Mouse (Mus musculus): Measurements from ENCODE around the gene Polk. TPM values are rescaled to one million over a fixed set of nuclear protein-coding genes. Genes with fewer than 3 reads are reported as not detected.

Polk gene
- polyA plus RNA-seq, 1 experiment from 2014 or later, result 6.7 TPM

DNA sequence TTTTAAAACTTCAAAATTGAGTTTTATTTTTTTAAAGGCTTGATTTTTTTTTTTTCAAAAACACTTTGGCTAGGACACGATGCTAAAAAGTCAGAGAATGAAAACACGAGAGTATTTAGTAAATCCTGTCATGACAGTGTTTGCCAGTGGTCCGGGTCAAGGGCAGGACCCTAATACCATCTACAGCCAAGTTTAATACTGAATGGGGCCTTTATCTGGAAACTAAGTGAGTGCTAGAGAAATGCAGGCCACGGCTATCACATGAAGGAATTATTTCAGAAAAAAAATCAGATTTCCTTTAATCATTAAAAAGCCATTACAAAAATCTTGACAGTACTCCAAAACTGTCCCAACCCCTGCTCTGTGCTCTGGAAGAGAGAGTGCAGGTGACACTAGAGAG, 36.7 kb downstream of the Polk start:
- no peak for ATAC-seq (ENCODE audit: low FRiP score, low TSS enrichment)

DNA sequence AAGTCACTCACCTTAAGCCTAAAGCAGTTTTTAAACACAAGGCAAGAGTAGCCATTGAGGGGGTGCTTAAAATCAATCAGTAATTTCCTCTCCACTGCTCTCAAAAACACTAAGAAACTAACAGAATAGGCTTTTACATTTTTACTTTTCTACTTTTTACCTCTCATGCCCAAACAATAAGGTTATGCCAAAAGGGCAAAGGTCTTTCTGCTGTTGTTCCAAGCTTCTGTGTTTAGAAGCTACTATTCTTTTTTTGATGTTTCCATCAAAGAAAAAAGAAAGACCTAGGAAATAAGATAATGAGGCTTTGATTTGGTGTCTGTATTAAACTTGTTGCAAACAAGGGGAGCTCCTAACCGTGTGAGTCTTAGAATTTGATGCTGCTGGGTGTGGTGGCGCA, 42.5 kb downstream of the Polk start:
- Histone ChIP-seq H3K4me3 (replicated peaks; ENCODE audit: low read depth, low read length) (no peak overlapping the region), H3K27me3 (ENCODE audit: control insufficient read depth, insufficient read depth, low read length) (no peaks in the 10 kb centered on the region), H3K4me1 (ENCODE audit: control insufficient read depth, insufficient read depth, low read length) (no peaks in the 10 kb centered on the region), H3K36me3 (ENCODE audit: control insufficient read depth, insufficient read depth, low read length) (no peaks in the 10 kb centered on the region), H3K4me2 (ENCODE audit: low read length) (no peak overlapping the region), H3K27ac (replicated peaks; ENCODE audit: low read depth, low read length) (no peak overlapping the region), H3K9ac (replicated peaks; ENCODE audit: low read length) (no peak overlapping the region), H3K9me3 (ENCODE audit: control insufficient read depth, low read length) (no peaks in the 10 kb centered on the region)
- DNase-seq (no peak), ATAC-seq (ENCODE audit: low FRiP score, low TSS enrichment) (no peak)
- 75% methylated on average over 2 of the region's 2 CpGs for WGBS

More for the DNA sequence above, 36.7 kb downstream of the Polk start:
- DNase-seq, result no peak
- H3K4me3 ChIP-seq (replicated peaks; ENCODE audit: low read depth, low read length), result no peak overlapping the region
- no peaks in the 10 kb centered on the region for H3K9me3 ChIP-seq (ENCODE audit: control insufficient read depth, low read length)
- H3K27me3 ChIP-seq (ENCODE audit: control insufficient read depth, insufficient read depth, low read length), result no peaks in the 10 kb centered on the region
- no peak overlapping the region for H3K4me2 ChIP-seq (ENCODE audit: low read length)
- no peak overlapping the region for H3K9ac ChIP-seq (replicated peaks; ENCODE audit: low read length)
- 81% methylated on average over 4 of the region's 4 CpGs for WGBS
- no peaks in the 10 kb centered on the region for H3K4me1 ChIP-seq (ENCODE audit: control insufficient read depth, insufficient read depth, low read length)
- H3K27ac ChIP-seq (replicated peaks; ENCODE audit: low read depth, low read length), result no peak overlapping the region
- no peaks in the 10 kb centered on the region for H3K36me3 ChIP-seq (ENCODE audit: control insufficient read depth, insufficient read depth, low read length)

DNA sequence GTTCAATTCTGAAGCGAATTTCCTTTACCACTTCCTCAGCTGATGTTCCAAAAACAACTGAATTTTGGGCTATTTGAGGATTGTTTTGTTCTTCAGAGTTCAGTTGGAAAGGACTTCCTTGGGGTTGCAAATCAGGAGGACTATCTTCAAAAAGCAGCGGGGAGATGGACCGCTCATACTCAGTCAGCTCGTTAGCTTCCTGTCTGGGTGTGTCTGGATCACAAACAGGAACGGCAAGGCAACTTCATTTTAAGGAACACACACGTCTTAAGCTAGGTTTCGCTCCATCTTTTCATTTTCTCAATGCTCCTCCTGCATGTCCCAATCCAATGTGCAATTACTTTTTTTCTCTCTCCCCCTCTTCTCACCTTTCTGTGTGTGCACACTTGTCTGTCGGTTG, 45.7 kb downstream of the Polk start:
- Histone ChIP-seq H3K9me3 (ENCODE audit: control insufficient read depth, low read length) (no peaks in the 10 kb centered on the region), H3K27me3 (ENCODE audit: control insufficient read depth, insufficient read depth, low read length) (no peaks in the 10 kb centered on the region), H3K9ac (replicated peaks; ENCODE audit: low read length) (no peak overlapping the region), H3K4me1 (ENCODE audit: control insufficient read depth, insufficient read depth, low read length) (no peaks in the 10 kb centered on the region), H3K27ac (replicated peaks; ENCODE audit: low read depth, low read length) (no peak overlapping the region), H3K4me2 (ENCODE audit: low read length) (no peak overlapping the region), H3K36me3 (ENCODE audit: control insufficient read depth, insufficient read depth, low read length) (no peaks in the 10 kb centered on the region), H3K4me3 (replicated peaks; ENCODE audit: low read depth, low read length) (no peak overlapping the region)
- DNase-seq (no peak), ATAC-seq (ENCODE audit: low FRiP score, low TSS enrichment) (no peak)
- 91% methylated on average over 8 of the region's 8 CpGs for WGBS

DNA sequence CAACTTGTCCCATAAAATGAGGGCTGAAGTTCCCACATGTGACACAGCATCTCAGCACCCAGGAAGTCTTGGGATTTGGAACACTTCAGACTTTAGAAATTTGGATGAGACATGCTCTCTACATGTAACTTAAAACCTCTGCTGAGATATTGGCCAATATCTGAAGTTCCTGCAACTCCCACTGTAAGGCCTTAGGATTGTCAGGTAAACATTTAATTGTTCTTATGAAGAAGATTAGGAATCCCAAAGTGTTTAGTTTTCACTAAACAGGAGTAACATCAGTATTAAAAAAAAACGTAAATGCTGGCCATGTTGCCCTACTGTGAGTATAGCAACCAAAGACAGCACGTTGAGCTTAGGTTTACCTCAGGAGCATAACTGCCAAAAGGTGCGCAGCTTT, 51.9 kb downstream of the Polk start, which contains the start of gene Gm17622:
Gm17622 (plus strand) TSS at position 301 of the 400 bp plus-strand sequence.
- 96% methylated on average over 3 of the region's 3 CpGs for WGBS
- no peak within 1 kb of the TSS for H3K4me2 ChIP-seq (ENCODE audit: low read length)
- H3K27ac ChIP-seq (replicated peaks; ENCODE audit: low read depth, low read length), result no peak within 1 kb of the TSS
- no peak within 1 kb of the TSS for H3K9ac ChIP-seq (replicated peaks; ENCODE audit: low read length)
- H3K9me3 ChIP-seq (ENCODE audit: control insufficient read depth, low read length), result no peaks in the 10 kb centered on the region
- H3K27me3 ChIP-seq (ENCODE audit: control insufficient read depth, insufficient read depth, low read length), result no peaks in the 10 kb centered on the region
- DNase-seq (no peak), ATAC-seq (ENCODE audit: low FRiP score, low TSS enrichment) (no peak)
- H3K4me1 ChIP-seq (ENCODE audit: control insufficient read depth, insufficient read depth, low read length), result no peaks in the 10 kb centered on the region
- no peaks in the 10 kb centered on the region for H3K36me3 ChIP-seq (ENCODE audit: control insufficient read depth, insufficient read depth, low read length)
- no peak within 1 kb of the TSS for H3K4me3 ChIP-seq (replicated peaks; ENCODE audit: low read depth, low read length)

DNA sequence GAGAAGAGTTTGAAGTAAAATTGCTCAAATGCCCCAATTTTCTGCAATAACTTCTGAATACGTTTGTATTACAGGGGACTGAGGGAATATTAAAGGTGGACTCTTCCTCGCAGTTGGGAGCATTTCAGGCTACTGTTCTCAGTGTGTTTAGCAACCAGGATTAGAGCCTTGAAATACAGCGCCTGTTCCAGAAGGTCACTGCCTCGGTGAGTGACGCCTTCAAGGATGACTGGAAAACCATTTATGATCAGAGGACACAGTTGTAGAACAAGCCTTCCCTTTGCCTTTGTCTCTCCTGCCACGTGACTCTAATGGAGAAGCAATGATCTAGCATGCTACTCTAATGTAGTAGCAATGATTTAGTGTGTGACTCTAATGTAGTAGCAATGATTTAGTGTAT, 54.4 kb downstream of the Polk start:
- H3K4me1 ChIP-seq (ENCODE audit: control insufficient read depth, insufficient read depth, low read length), result no peaks in the 10 kb centered on the region
- no peaks in the 10 kb centered on the region for H3K36me3 ChIP-seq (ENCODE audit: control insufficient read depth, insufficient read depth, low read length)
- 93% methylated on average over 6 of the region's 6 CpGs for WGBS
- no peak overlapping the region for H3K4me2 ChIP-seq (ENCODE audit: low read length)
- ATAC-seq (ENCODE audit: low FRiP score, low TSS enrichment) (no peak), DNase-seq (no peak)
- no peak overlapping the region for H3K4me3 ChIP-seq (replicated peaks; ENCODE audit: low read depth, low read length)
- H3K27ac ChIP-seq (replicated peaks; ENCODE audit: low read depth, low read length), result no peak overlapping the region
- H3K27me3 ChIP-seq (ENCODE audit: control insufficient read depth, insufficient read depth, low read length), result no peaks in the 10 kb centered on the region
- H3K9ac ChIP-seq (replicated peaks; ENCODE audit: low read length), result no peak overlapping the region
- no peaks in the 10 kb centered on the region for H3K9me3 ChIP-seq (ENCODE audit: control insufficient read depth, low read length)

DNA sequence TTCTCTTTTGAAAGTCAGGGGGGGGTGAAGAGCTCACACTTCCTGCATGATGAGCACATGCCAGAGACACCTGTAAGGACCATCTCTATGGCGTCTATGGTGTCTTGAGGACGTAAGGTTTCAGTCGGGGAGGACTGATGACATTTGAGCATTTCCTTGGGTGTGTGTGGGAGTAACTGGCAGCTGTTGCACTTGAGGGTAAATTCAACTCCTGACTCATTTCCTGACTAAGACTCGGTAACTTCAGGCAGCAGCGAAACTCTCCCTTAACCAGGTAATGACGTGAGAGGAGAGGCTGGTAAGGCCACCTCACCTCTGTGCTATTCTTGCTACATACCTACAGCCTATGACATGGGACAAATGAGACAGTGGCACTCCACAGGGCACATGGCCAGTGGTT, 55.1 kb downstream of the Polk start:
- Histone ChIP-seq H3K9ac (replicated peaks; ENCODE audit: low read length) (no peak overlapping the region), H3K27ac (replicated peaks; ENCODE audit: low read depth, low read length) (no peak overlapping the region), H3K27me3 (ENCODE audit: control insufficient read depth, insufficient read depth, low read length) (no peaks in the 10 kb centered on the region), H3K4me3 (replicated peaks; ENCODE audit: low read depth, low read length) (no peak overlapping the region), H3K9me3 (ENCODE audit: control insufficient read depth, low read length) (no peaks in the 10 kb centered on the region), H3K4me2 (ENCODE audit: low read length) (no peak overlapping the region), H3K4me1 (ENCODE audit: control insufficient read depth, insufficient read depth, low read length) (no peaks in the 10 kb centered on the region), H3K36me3 (ENCODE audit: control insufficient read depth, insufficient read depth, low read length) (no peaks in the 10 kb centered on the region)
- 96% methylated on average over 6 of the region's 6 CpGs for WGBS
- ATAC-seq (ENCODE audit: low FRiP score, low TSS enrichment) (no peak), DNase-seq (no peak)

DNA sequence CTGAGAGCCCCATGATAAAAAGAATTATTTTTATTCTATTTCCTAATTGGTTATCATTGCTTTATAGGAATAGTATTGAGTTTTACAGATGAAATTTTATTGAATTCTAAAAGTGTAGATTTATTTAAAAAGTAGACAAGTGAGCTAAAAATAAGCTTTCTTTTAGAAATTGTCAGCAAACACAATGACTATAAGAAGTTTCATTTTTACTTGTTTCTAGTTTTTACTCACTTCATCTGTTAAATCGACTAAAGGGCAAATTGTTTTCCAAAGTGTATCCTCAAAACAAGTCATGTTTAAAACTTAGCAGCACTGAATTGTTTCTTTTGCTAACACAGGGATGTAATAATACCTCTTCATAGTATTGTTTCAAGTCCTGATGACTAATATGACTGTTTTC, 63.4 kb downstream of the Polk start:
- Histone ChIP-seq H3K27ac (replicated peaks; ENCODE audit: low read depth, low read length) (no peak overlapping the region), H3K4me2 (ENCODE audit: low read length) (no peak overlapping the region), H3K27me3 (ENCODE audit: control insufficient read depth, insufficient read depth, low read length) (no peaks in the 10 kb centered on the region), H3K9me3 (ENCODE audit: control insufficient read depth, low read length) (no peaks in the 10 kb centered on the region), H3K4me3 (replicated peaks; ENCODE audit: low read depth, low read length) (no peak overlapping the region), H3K4me1 (ENCODE audit: control insufficient read depth, insufficient read depth, low read length) (no peaks in the 10 kb centered on the region), H3K9ac (replicated peaks; ENCODE audit: low read length) (no peak overlapping the region), H3K36me3 (ENCODE audit: control insufficient read depth, insufficient read depth, low read length) (no peaks in the 10 kb centered on the region)
- DNase-seq (no peak), ATAC-seq (ENCODE audit: low FRiP score, low TSS enrichment) (no peak)
- WGBS, result 98% methylated on average over 1 of the region's 1 CpGs

DNA sequence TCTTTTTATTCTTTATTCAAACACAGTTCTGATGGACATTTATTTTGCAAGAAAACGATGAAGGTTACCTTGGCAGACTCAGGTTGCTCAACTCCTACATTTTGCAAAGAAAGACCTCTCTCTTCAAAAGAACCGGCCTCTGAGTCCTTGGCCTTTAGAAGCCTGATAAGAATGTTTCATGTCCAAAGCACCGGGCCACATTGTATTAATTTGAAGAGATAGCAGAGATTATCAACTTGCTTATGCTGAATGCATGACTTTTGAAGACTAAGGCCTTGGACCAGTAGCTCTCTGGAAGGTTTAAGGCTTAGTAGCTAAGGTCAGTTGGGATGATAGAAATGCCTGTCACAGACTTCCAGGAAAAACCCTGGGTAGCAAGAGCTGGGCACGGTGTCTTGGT, 65.2 kb downstream of the Polk start:
- H3K27ac ChIP-seq (replicated peaks; ENCODE audit: low read depth, low read length), result no peak overlapping the region
- H3K4me1 ChIP-seq (ENCODE audit: control insufficient read depth, insufficient read depth, low read length), result no peaks in the 10 kb centered on the region
- no peaks in the 10 kb centered on the region for H3K27me3 ChIP-seq (ENCODE audit: control insufficient read depth, insufficient read depth, low read length)
- no peak overlapping the region for H3K4me3 ChIP-seq (replicated peaks; ENCODE audit: low read depth, low read length)
- 92% methylated on average over 4 of the region's 4 CpGs for WGBS
- no peaks in the 10 kb centered on the region for H3K9me3 ChIP-seq (ENCODE audit: control insufficient read depth, low read length)
- ATAC-seq (ENCODE audit: low FRiP score, low TSS enrichment), result no peak
- no peak for DNase-seq
- no peak overlapping the region for H3K4me2 ChIP-seq (ENCODE audit: low read length)
- no peaks in the 10 kb centered on the region for H3K36me3 ChIP-seq (ENCODE audit: control insufficient read depth, insufficient read depth, low read length)
- H3K9ac ChIP-seq (replicated peaks; ENCODE audit: low read length), result no peak overlapping the region

DNA sequence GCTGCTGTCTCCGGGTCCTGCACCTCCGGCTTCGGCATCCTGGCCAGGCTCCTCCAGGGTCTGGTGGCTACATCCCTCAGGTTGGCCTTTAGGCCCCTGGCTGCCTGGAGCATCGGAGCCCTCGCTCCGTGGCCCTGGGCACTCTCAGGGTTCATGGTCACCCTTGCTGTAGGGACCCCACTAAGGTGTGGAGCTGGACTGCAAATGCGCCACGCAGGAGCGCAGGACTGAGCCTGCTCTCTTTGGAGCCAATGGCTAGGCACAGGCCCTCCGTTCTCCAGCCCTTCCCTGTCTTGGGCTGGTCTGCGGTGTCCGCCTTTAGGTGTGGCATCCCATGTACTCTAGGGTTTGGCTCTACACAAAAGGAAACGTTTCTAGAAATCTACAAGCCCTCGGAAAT, 71.4 kb downstream of the Polk start, which contains the start of gene Ankdd1b:
Ankdd1b (minus strand) TSS at position 242 of the 400 bp plus-strand sequence.
- Histone ChIP-seq H3K36me3 (ENCODE audit: control insufficient read depth, insufficient read depth, low read length) (no peaks in the 10 kb centered on the region), H3K4me2 (ENCODE audit: low read length) (no peak within 1 kb of the TSS), H3K9ac (replicated peaks; ENCODE audit: low read length) (no peak within 1 kb of the TSS), H3K27ac (replicated peaks; ENCODE audit: low read depth, low read length) (no peak within 1 kb of the TSS), H3K9me3 (ENCODE audit: control insufficient read depth, low read length) (no peaks in the 10 kb centered on the region), H3K4me3 (replicated peaks; ENCODE audit: low read depth, low read length) (no peak within 1 kb of the TSS), H3K4me1 (ENCODE audit: control insufficient read depth, insufficient read depth, low read length) (no peaks in the 10 kb centered on the region), H3K27me3 (ENCODE audit: control insufficient read depth, insufficient read depth, low read length) (no peaks in the 10 kb centered on the region)
- DNase-seq (no peak), ATAC-seq (ENCODE audit: low FRiP score, low TSS enrichment) (no peak)
- WGBS, result 94% methylated on average over 14 of the region's 14 CpGs
